Mouse (Mus musculus) heart, embryonic 13.5 days (tissue): Measurements from ENCODE around the gene Surf1. TPM values are rescaled to one million over a fixed set of nuclear protein-coding genes. Genes with fewer than 3 reads are reported as not detected.
A peak's percentile ranks its signal among the peaks of the same experiment; 100 is the strongest.

ENCODE experiments used
- ATAC-seq: fragments of 200-750 bp; cut with Nextera tagmentation; 2 replicates; pipeline ENCODE4 v1.8.0; 2017; ENCODE audit warnings: moderate TSS enrichment; ENCODE audit not compliant: insufficient number of reproducible peaks, low FRiP score, low TSS enrichment; ENCODE audit errors: extremely low read depth
- H3K27ac ChIP-seq: fragments of 300-500 bp; sonication (generic); replicated peaks from 2 replicates; pipeline ENCODE4 v1.5.1; 2015; ENCODE audit warnings: moderate library complexity, mild to moderate bottlenecking, inconsistent platforms
- H3K27me3 ChIP-seq: fragments of 300-500 bp; sonication (generic); replicated peaks from 2 replicates; pipeline ENCODE4 v1.6.1; 2015; ENCODE audit warnings: mild to moderate bottlenecking, inconsistent platforms
- H3K36me3 ChIP-seq: fragments of 300-500 bp; sonication (generic); 2 replicates; pipeline ENCODE4 v1.6.1; 2015; ENCODE audit warnings: mild to moderate bottlenecking, inconsistent platforms
- H3K4me1 ChIP-seq: fragments of 300-500 bp; sonication (generic); 2 replicates; pipeline ENCODE4 v1.6.1; 2015; ENCODE audit warnings: inconsistent platforms
- H3K4me2 ChIP-seq: fragments of 300-500 bp; sonication (generic); 2 replicates; pipeline ENCODE4 v1.6.1; 2015; ENCODE audit warnings: inconsistent platforms, mild to moderate bottlenecking, moderate library complexity
- H3K4me3 ChIP-seq: fragments of 300-500 bp; sonication (generic); 2 replicates; pipeline ENCODE4 v1.5.1; 2015; ENCODE audit warnings: moderate library complexity, mild to moderate bottlenecking, inconsistent platforms
- H3K9ac ChIP-seq: fragments of 300-500 bp; sonication (generic); 2 replicates; pipeline ENCODE4 v1.6.1; 2015; ENCODE audit warnings: inconsistent platforms, mild to moderate bottlenecking, moderate library complexity
- H3K9me3 ChIP-seq: fragments of 300-500 bp; sonication (generic); 2 replicates; pipeline ENCODE4 v1.6.1; 2016; ENCODE audit warnings: inconsistent platforms
- WGBS: fragments of 180-500 bp; shearing (Covaris S2); methylation state at CpG from one replicate; pipeline ENCODE4 v1.1.7; 2015; ENCODE audit warnings: mixed read lengths; 5-methylcytosine and 5-hydroxymethylcytosine counted together
- polyA plus RNA-seq: library from polyadenylated mRNA; unstranded; fragments of >200 nt; fragmentation: Nextera tagmentation; extraction: Ambion mirVana; gene quantifications from 2 replicates; pipeline ENCODE4 v1.2.1, GENCODE M21; 2015

Gene Surf1
- 43.4 and 44.3 TPM in 2 replicates for polyA plus RNA-seq

DNA sequence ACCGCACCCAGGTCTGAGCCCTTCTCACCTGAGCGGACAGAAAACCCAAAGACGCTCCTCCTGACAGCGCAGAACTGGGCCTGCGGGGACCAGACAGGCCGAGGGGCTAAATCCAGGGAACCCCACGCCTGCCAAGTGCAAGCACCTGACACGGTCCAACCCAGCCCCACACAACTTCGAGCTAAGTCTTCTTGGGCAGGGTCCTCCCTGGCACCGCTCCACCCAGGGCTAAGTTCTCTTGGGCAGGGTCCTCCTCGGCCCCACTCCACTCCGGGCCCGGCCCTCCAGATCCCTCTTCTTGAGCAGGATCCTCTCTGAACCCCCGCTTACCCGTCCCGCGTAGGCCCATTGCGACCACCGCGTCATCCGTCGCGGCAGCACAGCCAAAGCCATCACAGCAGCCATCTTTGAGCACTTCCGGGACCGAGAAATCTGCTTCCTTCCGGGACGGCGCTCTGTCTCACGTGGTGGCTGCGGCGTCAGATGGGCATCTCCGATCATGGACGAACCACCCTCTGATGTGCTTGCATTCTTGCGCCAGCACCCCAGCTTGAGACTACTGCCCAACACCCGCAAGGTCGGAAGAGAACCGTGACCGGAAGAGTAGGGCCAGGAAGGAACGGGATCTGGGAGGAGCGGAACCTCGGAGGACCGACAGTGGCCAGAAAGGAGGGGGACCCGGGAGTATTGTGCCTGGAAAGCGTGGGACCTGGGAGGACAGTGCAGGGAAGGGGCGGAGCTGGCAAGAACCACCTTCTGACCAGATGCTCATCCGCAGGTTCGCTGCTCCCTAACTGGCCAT lies at the start of gene Surf1, which contains the start of gene Surf2:
Surf1 (minus strand) TSS at position 604 of the 802 bp plus-strand sequence.
Surf2 (plus strand) TSS at position 441 of the 802 bp plus-strand sequence.
- WGBS: 1% methylated on average over 47 of the region's 47 CpGs
- peak within 1 kb of the TSS; percentile 87 for H3K4me3 ChIP-seq
- peaks cover 67% of the 10 kb centered on the region for H3K36me3 ChIP-seq
- no peaks in the 10 kb centered on the region for H3K27me3 ChIP-seq
- H3K9me3 ChIP-seq: no peaks in the 10 kb centered on the region
- peak within 1 kb of the TSS; percentile 92 for H3K9ac ChIP-seq
- ATAC-seq: peak; percentile 61
- H3K4me1 ChIP-seq: peaks cover 50% of the 10 kb centered on the region
- H3K27ac ChIP-seq: peak within 1 kb of the TSS; percentile 82
- peak within 1 kb of the TSS; percentile 100 for H3K4me2 ChIP-seq

GRCm38 (mm10) chr2:26964724-26965370 lies 48.5 kb upstream of the Surf1 start:
- Histone ChIP-seq H3K27me3 (no peaks in the 10 kb centered on the region), H3K4me1 (peaks cover 30% of the 10 kb centered on the region), H3K4me2 (peak overlapping the region; percentile 95), H3K9ac (peak overlapping the region; percentile 94), H3K36me3 (peaks cover 26% of the 10 kb centered on the region), H3K9me3 (peaks cover 5% of the 10 kb centered on the region; the same call in 1 of the 2 replicates), H3K4me3 (peak overlapping the region; percentile 87), H3K27ac (peak overlapping the region; percentile 97)
- WGBS: 18% methylated on average over 14 of the region's 14 CpGs
- ATAC-seq: no peak

GRCm38 (mm10) chr2:26963923-26964723 lies 47.8 kb upstream of the Surf1 start, which contains the start of gene Rexo4:
TSS of gene Rexo4 (minus strand) at chr2:26964386.
- Histone ChIP-seq H3K36me3 (peaks cover 31% of the 10 kb centered on the region), H3K9ac (peak within 1 kb of the TSS; percentile 94), H3K4me2 (peak within 1 kb of the TSS; percentile 95), H3K4me3 (peak within 1 kb of the TSS; percentile 87), H3K27ac (peak within 1 kb of the TSS; percentile 97), H3K4me1 (peaks cover 30% of the 10 kb centered on the region), H3K9me3 (peaks cover 5% of the 10 kb centered on the region; the same call in 1 of the 2 replicates), H3K27me3 (no peaks in the 10 kb centered on the region)
- ATAC-seq: peak; percentile 78
- WGBS: under 1% methylated on average over 50 of the region's 50 CpGs

DNA sequence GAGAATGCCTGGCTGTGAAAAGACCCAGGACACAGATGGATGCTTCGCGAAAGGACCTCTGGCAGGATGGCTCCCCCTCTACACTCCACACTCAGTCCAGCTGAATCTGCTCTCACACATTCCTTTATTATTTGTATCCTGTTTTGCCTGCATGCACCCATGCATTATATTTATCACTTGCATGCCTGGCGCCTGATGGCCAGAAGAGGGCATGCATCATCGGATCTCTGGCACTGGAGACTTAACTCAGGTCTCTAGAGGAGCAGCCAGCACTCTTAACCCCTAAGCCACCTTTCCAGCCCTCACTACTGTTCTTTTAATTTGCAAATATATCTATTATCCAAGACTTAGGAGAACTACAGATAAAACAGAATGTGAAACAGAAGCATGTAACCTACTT lies 44.4 kb upstream of the Surf1 start:
- no peaks in the 10 kb centered on the region for H3K9me3 ChIP-seq
- no peak overlapping the region for H3K9ac ChIP-seq
- peaks cover 30% of the 10 kb centered on the region for H3K4me1 ChIP-seq
- H3K27ac ChIP-seq: no peak overlapping the region
- 71% methylated on average over 4 of the region's 4 CpGs for WGBS
- H3K4me2 ChIP-seq: no peak overlapping the region
- peaks cover 63% of the 10 kb centered on the region for H3K36me3 ChIP-seq
- no peak overlapping the region for H3K4me3 ChIP-seq
- H3K27me3 ChIP-seq: no peaks in the 10 kb centered on the region
- no peak for ATAC-seq

GRCm38 (mm10) chr2:26957488-26957859 lies 41.1 kb upstream of the Surf1 start:
- H3K4me2 ChIP-seq: no peak overlapping the region
- whole genome bisulfite sequencing: 94% methylated on average over 2 of the region's 2 CpGs
- H3K9me3 ChIP-seq: no peaks in the 10 kb centered on the region
- H3K4me1 ChIP-seq: peaks cover 12% of the 10 kb centered on the region
- no peak overlapping the region for H3K27ac ChIP-seq
- ATAC-seq: no peak
- H3K36me3 ChIP-seq: peaks cover 95% of the 10 kb centered on the region
- no peak overlapping the region for H3K9ac ChIP-seq
- H3K27me3 ChIP-seq: no peaks in the 10 kb centered on the region
- no peak overlapping the region for H3K4me3 ChIP-seq

GRCm38 (mm10) chr2:26956811-26957487 lies 40.6 kb upstream of the Surf1 start:
- Histone ChIP-seq H3K27me3 (no peaks in the 10 kb centered on the region), H3K9me3 (no peaks in the 10 kb centered on the region), H3K4me2 (no peak overlapping the region), H3K36me3 (peaks cover 94% of the 10 kb centered on the region), H3K4me1 (peaks cover 6% of the 10 kb centered on the region), H3K9ac (no peak overlapping the region), H3K27ac (no peak overlapping the region), H3K4me3 (no peak overlapping the region)
- ATAC-seq: no peak
- WGBS: 90% methylated on average over 12 of the region's 12 CpGs

DNA sequence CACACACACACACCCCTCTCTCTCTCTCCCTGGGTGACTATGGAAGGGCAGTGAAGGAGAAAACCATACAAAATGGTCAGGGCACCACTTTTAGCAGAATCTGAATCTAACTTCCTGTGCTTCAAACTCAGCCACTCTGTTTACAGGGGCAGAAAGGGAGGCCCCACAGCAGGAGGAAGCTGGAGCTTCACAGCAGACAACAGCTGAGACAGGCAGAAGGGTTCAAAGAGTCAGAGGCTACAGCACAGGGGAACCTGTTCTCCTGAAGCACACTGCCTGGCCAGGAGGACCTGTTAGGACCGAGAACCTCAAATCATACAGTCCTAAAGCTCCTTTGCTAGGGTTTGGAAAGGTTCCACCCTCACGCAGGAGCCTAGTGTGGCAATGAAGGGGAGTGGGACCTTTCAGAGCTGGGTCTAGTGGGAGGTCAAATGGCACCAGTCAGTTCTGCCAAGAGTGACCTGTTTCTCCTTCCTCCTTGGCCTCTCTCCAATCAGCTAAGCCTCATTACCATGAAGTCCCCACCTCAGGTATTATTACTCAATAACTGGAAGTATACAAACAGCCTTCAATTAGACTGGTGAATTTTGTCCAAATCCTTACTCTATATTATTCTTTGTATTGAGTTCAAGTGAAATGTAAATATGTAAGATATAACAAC lies 38.5 kb upstream of the Surf1 start:
- Histone ChIP-seq H3K9me3 (no peaks in the 10 kb centered on the region), H3K4me1 (no peaks in the 10 kb centered on the region), H3K27me3 (no peaks in the 10 kb centered on the region), H3K36me3 (peaks cover 93% of the 10 kb centered on the region), H3K27ac (no peak overlapping the region), H3K4me3 (no peak overlapping the region), H3K9ac (no peak overlapping the region), H3K4me2 (no peak overlapping the region)
- 82% methylated on average over 2 of the region's 2 CpGs for WGBS
- ATAC-seq: no peak

DNA sequence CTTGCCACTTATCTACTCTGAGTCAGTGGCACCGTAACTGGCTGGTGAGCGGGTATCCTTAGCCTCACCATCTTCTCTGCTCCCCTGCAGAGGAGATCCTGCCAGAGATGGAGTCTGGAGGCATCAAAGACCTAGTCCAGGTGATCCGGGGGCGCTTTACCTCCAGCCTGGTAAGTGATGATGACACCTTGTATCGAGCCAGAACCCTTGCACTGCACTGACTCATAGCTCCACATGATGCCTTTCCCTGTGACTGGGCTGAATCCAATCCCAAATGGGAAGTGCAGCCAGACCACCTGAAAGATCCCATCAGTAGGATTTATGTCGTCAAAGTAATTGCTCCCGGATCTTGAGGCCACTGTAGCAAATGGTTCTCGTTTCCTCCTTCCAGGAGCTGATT lies 36.5 kb upstream of the Surf1 start:
- no peak overlapping the region for H3K4me2 ChIP-seq
- H3K36me3 ChIP-seq: peaks cover 95% of the 10 kb centered on the region
- H3K9ac ChIP-seq: no peak overlapping the region
- no peak for ATAC-seq
- no peaks in the 10 kb centered on the region for H3K4me1 ChIP-seq
- H3K27ac ChIP-seq: no peak overlapping the region
- H3K4me3 ChIP-seq: no peak overlapping the region
- WGBS: 83% methylated on average over 8 of the region's 8 CpGs
- no peaks in the 10 kb centered on the region for H3K27me3 ChIP-seq
- no peaks in the 10 kb centered on the region for H3K9me3 ChIP-seq

DNA sequence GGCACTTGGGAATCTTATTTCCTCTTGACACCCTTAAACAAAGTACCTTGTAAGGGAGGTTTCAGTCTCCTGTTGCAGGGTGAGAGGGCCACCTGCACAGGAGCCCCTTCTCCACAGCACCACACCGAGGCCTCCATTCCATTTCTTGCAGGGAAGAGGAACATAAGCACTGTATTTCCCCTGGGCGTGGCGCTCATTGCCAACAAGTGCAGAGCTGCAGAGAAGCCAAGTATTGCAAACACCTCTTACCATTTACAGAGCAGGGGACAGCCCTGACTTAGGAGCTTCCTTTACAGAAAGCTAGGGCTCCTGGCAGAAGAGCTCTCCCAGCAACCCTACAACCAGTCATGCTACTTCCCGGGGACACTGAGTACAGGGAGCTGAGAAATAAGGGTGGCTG lies 35.9 kb upstream of the Surf1 start:
- Histone ChIP-seq H3K9ac (no peak overlapping the region), H3K4me2 (no peak overlapping the region), H3K4me3 (no peak overlapping the region), H3K27me3 (no peaks in the 10 kb centered on the region), H3K36me3 (peaks cover 93% of the 10 kb centered on the region), H3K9me3 (no peaks in the 10 kb centered on the region), H3K4me1 (no peaks in the 10 kb centered on the region), H3K27ac (no peak overlapping the region)
- WGBS: 96% methylated on average over 4 of the region's 4 CpGs
- ATAC-seq: no peak

- Histone ChIP-seq H3K9ac (no peak overlapping the region), H3K4me2 (no peak overlapping the region), H3K4me3 (no peak overlapping the region), H3K27me3 (no peaks in the 10 kb centered on the region), H3K4me1 (no peaks in the 10 kb centered on the region), H3K27ac (no peak overlapping the region), H3K36me3 (peaks cover 93% of the 10 kb centered on the region), H3K9me3 (no peaks in the 10 kb centered on the region)
- 88% methylated on average over 8 of the region's 8 CpGs for WGBS
- ATAC-seq: no peak
These were observed 35.1 kb upstream of the Surf1 start for GRCm38 (mm10) chr2:26951346-26951905.
